Mouse (Mus musculus) olfactory bulb, adult 2 months (tissue): ENCODE measurements around the gene Pbld2.

ENCODE experiments used
- CTCF ChIP-seq: fragments of 200-500 bp; IDR thresholded peaks from 2 replicates; pipeline ENCODE4 v1.5.1; 2012; ENCODE audit warnings: low read depth, mild to moderate bottlenecking, low read length, moderate library complexity; ENCODE audit not compliant: insufficient read depth
- POLR2A ChIP-seq: fragments of 200-500 bp; IDR thresholded peaks from 2 replicates; pipeline ENCODE4 v1.6.1; 2012; ENCODE audit warnings: mild to moderate bottlenecking, low read depth, low read length, moderate library complexity; ENCODE audit not compliant: insufficient read depth

DNA sequence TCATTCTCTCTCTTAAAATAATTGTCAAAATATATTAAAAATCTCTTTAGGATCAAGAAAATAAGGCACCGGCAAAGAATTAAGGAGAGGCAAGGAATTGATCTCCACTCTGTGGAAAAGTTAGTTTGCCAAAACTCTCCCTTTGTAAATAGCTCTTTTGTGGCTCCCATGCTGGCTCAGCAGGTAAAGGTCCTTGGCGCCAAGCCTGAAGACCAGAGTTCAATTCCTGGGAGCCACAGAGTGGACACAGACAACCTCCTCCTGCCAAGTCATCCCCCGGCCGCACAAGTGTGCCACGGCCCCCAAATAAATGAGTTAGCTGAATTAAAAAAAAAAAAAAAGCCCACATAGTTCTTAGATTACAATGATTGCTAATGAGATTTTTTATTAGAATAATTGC is 38.6 kb downstream of the Pbld2 start:
- TF ChIP-seq CTCF (no peak), POLR2A (no peak)
